Mouse (Mus musculus): ENCODE data around the gene Ksr1. TPM values are rescaled to one million over a fixed set of nuclear protein-coding genes. Genes with fewer than 3 reads are reported as not detected.

Ksr1 gene
- 2.1 and 3.0 TPM in 2 replicates for polyA plus RNA-seq (2015; fragmentation: Nextera tagmentation; extraction: Ambion mirVana)

GRCm38 (mm10) chr11:79146331-79146767 lies at the start of gene Ksr1:
Gene Ksr1, minus strand, starts transcription at chr11:79146407.
- Histone ChIP-seq H3K9me3 (replicated peaks) (no peaks in the 10 kb centered on the region), H3K27ac (replicated peaks) (peak within 1 kb of the TSS; percentile 75), H3K4me3 (replicated peaks) (peak within 1 kb of the TSS; percentile 89), H3K4me2 (peak within 1 kb of the TSS; percentile 98), H3K36me3 (replicated peaks) (no peaks in the 10 kb centered on the region), H3K4me1 (replicated peaks) (peaks cover 40% of the 10 kb centered on the region), H3K27me3 (0 out of 2 replicates have a peak, but pooled peaks cover 3% of the 10 kb centered on the region), H3K9ac (peak within 1 kb of the TSS; percentile 83)
- WGBS (ENCODE audit: insufficient replicate concordance), result 2% methylated on average over 38 of the region's 42 CpGs
- peak; percentile 90 for ATAC-seq (ENCODE audit: insufficient read depth)

- Histone ChIP-seq H3K4me1 (replicated peaks) (no peaks in the 10 kb centered on the region), H3K4me3 (replicated peaks) (no peak overlapping the region), H3K36me3 (replicated peaks) (no peaks in the 10 kb centered on the region), H3K4me2 (no peak overlapping the region), H3K27ac (replicated peaks) (no peak overlapping the region), H3K9me3 (replicated peaks) (no peaks in the 10 kb centered on the region), H3K9ac (no peak overlapping the region), H3K27me3 (no peaks in the 10 kb centered on the region)
- 72% methylated on average over 1 of the region's 1 CpGs for WGBS (ENCODE audit: insufficient replicate concordance)
- no peak for ATAC-seq (ENCODE audit: insufficient read depth)
These were observed 46.0 kb upstream of the Ksr1 start for GRCm38 (mm10) chr11:79192176-79192575.

DNA sequence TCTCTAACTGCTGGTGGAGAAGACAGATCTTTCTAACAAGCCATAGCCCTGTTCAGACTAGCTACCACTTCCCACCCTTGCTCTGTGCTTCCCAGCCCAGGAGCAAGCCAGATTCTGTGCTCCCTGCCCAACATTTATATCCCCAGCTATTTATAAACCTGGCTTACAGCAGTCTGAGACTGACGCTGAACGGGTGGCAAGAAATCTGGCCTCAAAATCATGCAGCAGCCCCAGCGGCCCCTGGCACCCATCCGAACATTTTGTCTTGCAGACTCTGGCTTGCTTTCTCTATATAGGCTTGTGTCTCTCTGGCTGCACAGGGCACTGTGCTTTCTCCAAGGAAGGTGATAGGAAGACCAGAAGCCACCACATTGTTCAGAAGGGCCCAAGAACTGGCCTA lies 45.0 kb upstream of the Ksr1 start:
- H3K27me3 ChIP-seq, result no peaks in the 10 kb centered on the region
- no peaks in the 10 kb centered on the region for H3K9me3 ChIP-seq (replicated peaks)
- no peak overlapping the region for H3K4me2 ChIP-seq
- no peak for ATAC-seq (ENCODE audit: insufficient read depth)
- no peak overlapping the region for H3K4me3 ChIP-seq (replicated peaks)
- no peaks in the 10 kb centered on the region for H3K4me1 ChIP-seq (replicated peaks)
- no peak overlapping the region for H3K9ac ChIP-seq
- 81% methylated on average over 4 of the region's 4 CpGs for WGBS (ENCODE audit: insufficient replicate concordance)
- H3K27ac ChIP-seq (replicated peaks), result no peak overlapping the region
- H3K36me3 ChIP-seq (replicated peaks), result no peaks in the 10 kb centered on the region

DNA sequence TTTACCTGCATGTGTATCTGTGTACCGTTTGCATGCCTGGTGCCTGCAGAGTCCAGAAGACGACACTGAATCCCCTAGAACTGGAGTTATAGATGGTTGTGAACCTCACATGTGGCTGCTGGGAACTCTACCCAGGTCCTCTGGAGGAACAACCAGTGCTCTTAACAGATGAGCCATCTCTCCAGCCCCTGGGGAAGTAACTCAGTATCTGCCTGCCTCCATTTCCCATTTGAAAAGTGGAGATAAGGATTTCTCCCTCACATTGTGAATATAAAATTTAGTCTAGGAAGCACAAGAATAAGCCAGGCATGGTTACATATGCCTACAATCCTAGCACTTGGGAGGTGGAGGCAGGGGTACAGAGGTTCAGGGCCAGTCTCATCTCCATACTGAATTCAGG lies 44.0 kb upstream of the Ksr1 start:
- no peaks in the 10 kb centered on the region for H3K4me1 ChIP-seq (replicated peaks)
- H3K4me2 ChIP-seq, result no peak overlapping the region
- no peaks in the 10 kb centered on the region for H3K27me3 ChIP-seq
- no peak for ATAC-seq (ENCODE audit: insufficient read depth)
- WGBS (ENCODE audit: insufficient replicate concordance), result 60% methylated on average over 2 of the region's 2 CpGs
- no peaks in the 10 kb centered on the region for H3K36me3 ChIP-seq (replicated peaks)
- H3K9ac ChIP-seq, result no peak overlapping the region
- no peak overlapping the region for H3K4me3 ChIP-seq (replicated peaks)
- no peak overlapping the region for H3K27ac ChIP-seq (replicated peaks)
- H3K9me3 ChIP-seq (replicated peaks), result no peaks in the 10 kb centered on the region

GRCm38 (mm10) chr11:79188176-79188575 lies 42.0 kb upstream of the Ksr1 start:
- Histone ChIP-seq H3K27me3 (no peaks in the 10 kb centered on the region), H3K4me1 (replicated peaks) (no peaks in the 10 kb centered on the region), H3K4me2 (no peak overlapping the region), H3K27ac (replicated peaks) (no peak overlapping the region), H3K4me3 (replicated peaks) (no peak overlapping the region), H3K36me3 (replicated peaks) (no peaks in the 10 kb centered on the region), H3K9ac (no peak overlapping the region), H3K9me3 (replicated peaks) (no peaks in the 10 kb centered on the region)
- no peak for ATAC-seq (ENCODE audit: insufficient read depth)
- 73% methylated on average over 6 of the region's 6 CpGs for WGBS (ENCODE audit: insufficient replicate concordance)

GRCm38 (mm10) chr11:79187291-79187690 lies 41.1 kb upstream of the Ksr1 start:
- WGBS (ENCODE audit: insufficient replicate concordance), result 50% methylated on average over 4 of the region's 4 CpGs
- H3K9me3 ChIP-seq (replicated peaks), result no peaks in the 10 kb centered on the region

DNA sequence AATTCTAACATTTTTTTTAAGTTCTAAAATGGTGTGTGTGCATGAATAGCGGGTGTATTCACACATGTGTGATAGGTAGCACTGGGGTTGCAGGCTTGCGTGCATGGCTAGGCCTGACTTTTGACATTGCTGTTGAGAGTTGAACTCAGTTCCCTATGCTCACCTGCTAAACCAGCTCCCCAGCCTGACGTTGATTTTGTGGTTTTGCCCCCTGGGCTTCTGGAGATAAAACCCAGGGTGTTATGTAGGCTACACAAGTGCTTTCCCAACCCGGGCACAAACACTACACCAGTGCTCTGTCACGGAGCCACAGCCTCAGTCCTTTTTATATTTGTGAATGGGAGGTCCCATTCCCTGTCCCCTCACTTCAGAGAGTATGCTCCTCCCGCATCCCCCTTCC lies 39.5 kb upstream of the Ksr1 start:
- Histone ChIP-seq H3K4me1 (replicated peaks) (no peaks in the 10 kb centered on the region), H3K36me3 (replicated peaks) (no peaks in the 10 kb centered on the region), H3K9me3 (replicated peaks) (no peaks in the 10 kb centered on the region), H3K27me3 (no peaks in the 10 kb centered on the region), H3K9ac (no peak overlapping the region), H3K27ac (replicated peaks) (no peak overlapping the region), H3K4me3 (replicated peaks) (no peak overlapping the region), H3K4me2 (no peak overlapping the region)
- WGBS (ENCODE audit: insufficient replicate concordance), result 48% methylated on average over 6 of the region's 6 CpGs
- ATAC-seq (ENCODE audit: insufficient read depth), result no peak

More at GRCm38 (mm10) chr11:79187291-79187690, 41.1 kb upstream of the Ksr1 start:
- H3K27ac ChIP-seq (replicated peaks), result no peak overlapping the region
- no peaks in the 10 kb centered on the region for H3K27me3 ChIP-seq
- no peaks in the 10 kb centered on the region for H3K36me3 ChIP-seq (replicated peaks)
- no peak overlapping the region for H3K4me3 ChIP-seq (replicated peaks)
- H3K9ac ChIP-seq, result no peak overlapping the region
- no peak for ATAC-seq (ENCODE audit: insufficient read depth)
- no peak overlapping the region for H3K4me2 ChIP-seq
- H3K4me1 ChIP-seq (replicated peaks), result no peaks in the 10 kb centered on the region

DNA sequence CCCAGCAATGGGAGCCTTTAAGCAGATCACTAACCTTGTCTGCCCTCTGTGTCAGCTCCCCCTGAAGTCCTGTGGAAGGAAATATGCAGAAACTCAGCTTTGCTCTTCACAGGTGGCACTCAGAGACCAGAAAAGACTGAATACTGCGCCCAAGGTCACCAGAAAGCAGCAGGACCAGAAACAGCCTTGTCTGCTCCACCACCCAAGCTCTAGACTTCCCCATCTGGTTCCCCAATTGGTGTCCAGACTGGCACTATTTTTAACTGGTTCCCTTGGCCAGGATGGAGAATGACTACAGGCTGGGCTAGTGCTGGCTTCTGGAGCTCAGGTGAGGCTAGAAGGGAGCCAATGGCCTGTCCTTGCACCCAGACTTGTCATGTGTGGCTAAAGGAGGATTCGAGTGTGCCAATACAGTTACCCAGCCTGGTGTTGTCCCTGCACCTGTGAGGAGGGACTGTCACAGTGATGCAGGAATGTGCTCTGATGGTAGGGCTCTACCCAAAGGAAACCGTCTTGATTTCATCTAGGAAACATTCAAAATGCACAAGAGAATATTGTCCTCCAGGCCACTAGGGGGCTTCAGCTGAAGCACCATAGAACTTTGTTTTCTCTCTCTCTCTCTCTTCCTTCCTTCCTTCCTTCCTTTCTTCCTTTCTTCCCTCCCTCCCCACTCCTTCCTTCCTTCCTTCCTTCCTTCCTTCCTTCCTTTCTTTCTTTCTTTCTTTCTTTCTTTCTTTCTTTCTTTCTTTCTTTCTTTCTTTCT lies 38.1 kb upstream of the Ksr1 start:
- Histone ChIP-seq H3K9me3 (replicated peaks) (no peaks in the 10 kb centered on the region), H3K4me2 (no peak overlapping the region), H3K36me3 (replicated peaks) (no peaks in the 10 kb centered on the region), H3K4me3 (replicated peaks) (no peak overlapping the region), H3K27ac (replicated peaks) (no peak overlapping the region), H3K4me1 (replicated peaks) (no peaks in the 10 kb centered on the region), H3K27me3 (no peaks in the 10 kb centered on the region), H3K9ac (no peak overlapping the region)
- no peak for ATAC-seq (ENCODE audit: insufficient read depth)
- WGBS (ENCODE audit: insufficient replicate concordance), result 49% methylated on average over 3 of the region's 3 CpGs

DNA sequence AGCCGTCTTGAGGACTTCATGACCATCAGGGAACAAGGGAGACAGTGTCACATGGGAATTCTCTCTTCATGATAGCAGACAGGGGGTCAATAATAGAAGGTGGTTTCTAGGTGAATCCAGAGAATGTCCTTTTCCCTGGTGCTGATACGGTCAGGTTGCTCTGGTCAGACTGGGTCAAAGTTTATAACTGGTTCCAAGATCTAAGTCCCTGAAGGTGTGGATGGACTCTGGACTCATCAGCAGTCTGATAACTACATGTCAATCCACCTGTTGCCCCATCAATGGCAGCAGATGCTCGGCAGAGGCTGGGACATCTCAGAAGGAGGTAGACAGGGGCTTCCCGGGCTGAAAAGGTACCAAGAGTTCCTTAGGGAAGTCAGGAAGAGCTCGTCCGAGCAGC lies 37.2 kb upstream of the Ksr1 start:
- no peak for ATAC-seq (ENCODE audit: insufficient read depth)
- Histone ChIP-seq H3K9me3 (replicated peaks) (no peaks in the 10 kb centered on the region), H3K36me3 (replicated peaks) (no peaks in the 10 kb centered on the region), H3K4me3 (replicated peaks) (no peak overlapping the region), H3K27ac (replicated peaks) (no peak overlapping the region), H3K4me2 (no peak overlapping the region), H3K27me3 (no peaks in the 10 kb centered on the region), H3K4me1 (replicated peaks) (no peaks in the 10 kb centered on the region), H3K9ac (no peak overlapping the region)
- WGBS (ENCODE audit: insufficient replicate concordance), result 62% methylated on average over 6 of the region's 6 CpGs

GRCm38 (mm10) chr11:79182881-79183280 lies 36.7 kb upstream of the Ksr1 start:
- 59% methylated on average over 12 of the region's 12 CpGs for WGBS (ENCODE audit: insufficient replicate concordance)
- no peak for ATAC-seq (ENCODE audit: insufficient read depth)
- no peak overlapping the region for H3K9ac ChIP-seq
- H3K27ac ChIP-seq (replicated peaks), result no peak overlapping the region
- H3K36me3 ChIP-seq (replicated peaks), result no peaks in the 10 kb centered on the region
- H3K4me2 ChIP-seq, result no peak overlapping the region
- no peak overlapping the region for H3K4me3 ChIP-seq (replicated peaks)
- no peaks in the 10 kb centered on the region for H3K9me3 ChIP-seq (replicated peaks)
- no peaks in the 10 kb centered on the region for H3K4me1 ChIP-seq (replicated peaks)
- no peaks in the 10 kb centered on the region for H3K27me3 ChIP-seq

DNA sequence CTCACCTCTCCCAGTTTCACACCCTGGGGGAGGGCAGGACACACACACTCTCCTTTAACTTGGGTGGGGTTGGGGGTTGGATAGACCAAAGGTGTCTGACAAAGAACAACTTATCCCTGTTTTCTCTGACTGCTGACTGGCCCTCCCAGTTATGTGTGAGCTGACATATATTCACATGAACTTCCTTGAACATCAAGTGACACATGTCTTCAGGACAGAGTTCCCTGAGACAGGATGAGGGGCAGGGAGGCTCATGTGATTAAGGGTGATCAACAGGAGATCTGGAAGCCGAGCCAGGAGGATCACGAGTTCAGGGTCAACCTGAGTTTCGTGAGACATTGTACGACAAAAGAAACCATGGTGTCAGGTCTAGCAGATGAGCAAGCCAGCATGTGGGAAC lies 35.7 kb upstream of the Ksr1 start:
- Histone ChIP-seq H3K36me3 (replicated peaks) (no peaks in the 10 kb centered on the region), H3K27ac (replicated peaks) (no peak overlapping the region), H3K4me3 (replicated peaks) (no peak overlapping the region), H3K4me2 (no peak overlapping the region), H3K9me3 (replicated peaks) (no peaks in the 10 kb centered on the region), H3K9ac (no peak overlapping the region), H3K4me1 (replicated peaks) (no peaks in the 10 kb centered on the region), H3K27me3 (no peaks in the 10 kb centered on the region)
- WGBS (ENCODE audit: insufficient replicate concordance), result 67% methylated on average over 4 of the region's 4 CpGs
- no peak for ATAC-seq (ENCODE audit: insufficient read depth)

DNA sequence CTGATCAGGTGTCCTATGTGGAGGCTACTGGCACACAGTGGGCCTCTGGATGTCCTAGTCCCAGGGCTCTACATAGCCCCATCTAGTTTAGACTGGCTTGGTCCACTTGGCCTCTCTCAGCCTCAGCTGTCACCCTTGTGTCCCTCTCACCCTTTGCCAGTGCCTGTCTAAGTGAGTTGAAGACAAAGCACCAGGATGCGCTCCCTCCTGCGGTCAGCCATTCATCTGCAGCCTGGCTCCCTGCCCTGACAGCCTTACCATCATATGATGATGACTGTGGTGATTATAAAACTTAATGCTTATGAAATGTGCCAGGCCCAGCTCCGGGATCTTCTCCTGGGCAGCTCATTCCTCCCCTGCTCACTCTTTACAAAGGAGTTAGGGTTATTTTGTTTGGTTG lies 30.5 kb upstream of the Ksr1 start:
- WGBS (ENCODE audit: insufficient replicate concordance), result 60% methylated on average over 3 of the region's 3 CpGs
- no peak for ATAC-seq (ENCODE audit: insufficient read depth)
- Histone ChIP-seq H3K27ac (replicated peaks) (no peak overlapping the region), H3K9ac (no peak overlapping the region), H3K4me2 (no peak overlapping the region), H3K4me1 (replicated peaks) (no peaks in the 10 kb centered on the region), H3K4me3 (replicated peaks) (no peak overlapping the region), H3K36me3 (replicated peaks) (no peaks in the 10 kb centered on the region), H3K9me3 (replicated peaks) (no peaks in the 10 kb centered on the region), H3K27me3 (no peaks in the 10 kb centered on the region)

All from liver, embryonic 15.5 days (tissue).